Mouse (Mus musculus) stomach, postnatal 0 days (tissue): ENCODE data around the gene Myt1l. TPM values are rescaled to one million over a fixed set of nuclear protein-coding genes. Genes with fewer than 3 reads are reported as not detected.

Experiments
- ATAC-seq: fragments of 200-750 bp; cut with Nextera tagmentation; 2 replicates; pipeline ENCODE4 v1.8.0; 2017; ENCODE audit not compliant: low FRiP score, low TSS enrichment
- DNase-seq: peaks from one replicate; pipeline ENCODE4 v3.0.0-alpha.2; 2016; ENCODE audit warnings: low spot score
- H3K27ac ChIP-seq: fragments of 300-500 bp; sonication (generic); replicated peaks from 2 replicates; pipeline ENCODE4 v1.5.1; 2014; ENCODE audit warnings: mild to moderate bottlenecking, control low read depth
- H3K27me3 ChIP-seq: fragments of 300-500 bp; sonication (generic); 2 replicates; pipeline ENCODE4 v1.6.1; 2014; ENCODE audit warnings: low read length; ENCODE audit not compliant: control insufficient read depth, insufficient read depth
- H3K36me3 ChIP-seq: fragments of 300-500 bp; sonication (generic); 2 replicates; pipeline ENCODE4 v1.6.1; 2014; ENCODE audit warnings: low read length, mixed read lengths; ENCODE audit not compliant: control insufficient read depth, insufficient read depth
- H3K4me1 ChIP-seq: fragments of 300-500 bp; sonication (generic); replicated peaks from 2 replicates; pipeline ENCODE4 v1.6.1; 2014; ENCODE audit warnings: antibody characterized with exemption; ENCODE audit not compliant: control insufficient read depth, insufficient read depth
- H3K4me2 ChIP-seq: fragments of 300-500 bp; sonication (generic); replicated peaks from 2 replicates; pipeline ENCODE4 v1.6.1; 2014; ENCODE audit warnings: low read depth, mild to moderate bottlenecking, control low read depth, moderate library complexity
- H3K4me3 ChIP-seq: fragments of 300-500 bp; sonication (generic); 2 replicates; pipeline ENCODE4 v1.5.1; 2014; ENCODE audit warnings: low read depth, low read length, control low read depth
- H3K9ac ChIP-seq: fragments of 300-500 bp; sonication (generic); 2 replicates; pipeline ENCODE4 v1.6.1; 2014; ENCODE audit warnings: mild to moderate bottlenecking, low read length, control low read depth, mixed read lengths
- H3K9me3 ChIP-seq: fragments of 300-500 bp; sonication (generic); 2 replicates; pipeline ENCODE4 v1.6.1; 2016; ENCODE audit warnings: low read length; ENCODE audit not compliant: control insufficient read depth
- CTCF ChIP-seq: IDR thresholded peaks from 2 replicates; pipeline ENCODE4 v1.5.1; 2016; ENCODE audit warnings: antibody characterized with exemption, low read depth, mild to moderate bottlenecking, moderate library complexity
- EP300 ChIP-seq: optimal IDR thresholded peaks from 2 replicates; pipeline ENCODE3; 2016; ENCODE audit warnings: antibody characterized with exemption
- WGBS: fragments of 180-500 bp; shearing (Covaris S2); extraction: QIAGEN DNeasy Blood & Tissue Kit; methylation state at CpG from one replicate; pipeline ENCODE4 v1.1.7; 2014; 5-methylcytosine and 5-hydroxymethylcytosine counted together
- polyA plus RNA-seq: library from polyadenylated mRNA; unstranded; fragments of >200 nt; fragmentation: Nextera tagmentation; extraction: Ambion mirVana; gene quantifications from 2 replicates; pipeline ENCODE4 v1.2.1, GENCODE M21; 2015

Gene Myt1l
- polyA plus RNA-seq, 1 experiment from 2014 or later, result 0.76 TPM

- ATAC-seq, result no peak
- TF ChIP-seq CTCF (no peak), EP300 (no peak)
- DNase-seq, result no peak
- Histone ChIP-seq H3K9me3 (no peaks in the 10 kb centered on the region), H3K4me2 (no peak overlapping the region), H3K36me3 (no peaks in the 10 kb centered on the region), H3K27ac (no peak overlapping the region), H3K4me1 (no peaks in the 10 kb centered on the region), H3K9ac (no peak overlapping the region), H3K4me3 (no peak overlapping the region), H3K27me3 (no peaks in the 10 kb centered on the region)
- 36% methylated on average over 6 of the region's 6 CpGs for whole genome bisulfite sequencing
These were observed 173.6 kb downstream of the Myt1l start for GRCm38 (mm10) chr12:29701731-29702316.

GRCm38 (mm10) chr12:29702626-29703025 is 174.4 kb downstream of the Myt1l start:
- H3K4me1 ChIP-seq, result no peaks in the 10 kb centered on the region
- ATAC-seq (no peak), DNase-seq (no peak)
- no peak overlapping the region for H3K4me3 ChIP-seq
- TF ChIP-seq CTCF (no peak), EP300 (no peak)
- no peaks in the 10 kb centered on the region for H3K9me3 ChIP-seq
- H3K9ac ChIP-seq, result no peak overlapping the region
- H3K27ac ChIP-seq, result no peak overlapping the region
- H3K27me3 ChIP-seq, result no peaks in the 10 kb centered on the region
- no peak overlapping the region for H3K4me2 ChIP-seq
- no peaks in the 10 kb centered on the region for H3K36me3 ChIP-seq
- WGBS, result 37% methylated on average over 4 of the region's 4 CpGs

DNA sequence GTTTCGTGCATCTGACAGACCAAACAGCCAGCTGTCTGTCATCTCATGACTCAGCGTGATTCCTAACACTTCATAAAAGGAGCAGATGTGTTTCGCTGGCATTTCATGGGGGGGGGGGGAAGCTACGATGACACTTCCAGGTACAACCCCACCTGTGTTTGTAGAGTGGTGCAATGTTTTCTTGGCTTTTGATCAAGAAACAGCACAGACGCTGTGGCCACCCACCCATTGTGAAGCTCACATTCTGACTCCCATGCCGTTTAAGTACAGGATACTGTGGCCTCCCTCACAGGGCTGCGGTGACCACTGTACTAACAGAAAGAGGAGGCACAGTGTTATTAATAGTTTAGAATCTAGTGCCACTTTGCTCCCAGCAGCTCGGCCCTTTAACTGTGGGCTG is 175.4 kb downstream of the Myt1l start:
- TF ChIP-seq CTCF (no peak), EP300 (no peak)
- no peak for DNase-seq

DNA sequence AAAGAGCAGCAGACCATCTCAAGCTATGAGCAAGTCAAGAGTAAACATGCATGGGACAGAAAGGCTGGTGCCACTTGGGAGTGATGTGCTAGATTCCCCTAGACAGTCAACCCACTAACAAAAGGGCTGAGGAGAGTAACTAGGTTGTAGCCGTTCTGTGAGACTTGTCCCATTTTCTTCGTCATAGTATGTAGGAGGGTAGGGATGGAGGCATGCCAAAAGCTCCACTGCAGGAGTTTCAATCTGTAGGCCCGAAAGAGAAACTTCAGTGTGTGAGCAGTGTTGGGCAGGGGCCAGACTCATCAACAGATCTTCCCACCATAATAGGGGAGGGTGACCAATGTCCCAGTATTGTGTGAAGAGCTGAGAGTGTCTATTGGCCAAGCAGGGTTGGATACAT is 178.9 kb downstream of the Myt1l start:
- Histone ChIP-seq H3K27me3 (no peaks in the 10 kb centered on the region), H3K9ac (no peak overlapping the region), H3K27ac (no peak overlapping the region), H3K4me3 (no peak overlapping the region), H3K4me1 (no peaks in the 10 kb centered on the region), H3K9me3 (no peaks in the 10 kb centered on the region), H3K36me3 (no peaks in the 10 kb centered on the region), H3K4me2 (no peak overlapping the region)
- TF ChIP-seq CTCF, result no peak
- TF ChIP-seq EP300, result no peak
- DNase-seq (no peak), ATAC-seq (no peak)
- 88% methylated on average over 3 of the region's 3 CpGs for WGBS

More for the DNA sequence above, 175.4 kb downstream of the Myt1l start:
- Histone ChIP-seq H3K27ac (no peak overlapping the region), H3K9ac (no peak overlapping the region), H3K4me1 (no peaks in the 10 kb centered on the region), H3K4me2 (no peak overlapping the region), H3K36me3 (no peaks in the 10 kb centered on the region), H3K9me3 (no peaks in the 10 kb centered on the region), H3K4me3 (no peak overlapping the region), H3K27me3 (no peaks in the 10 kb centered on the region)
- 68% methylated on average over 8 of the region's 8 CpGs for WGBS
- no peak for ATAC-seq

GRCm38 (mm10) chr12:29708166-29708565 is 180.0 kb downstream of the Myt1l start:
- Histone ChIP-seq H3K9me3 (no peaks in the 10 kb centered on the region), H3K27me3 (no peaks in the 10 kb centered on the region), H3K36me3 (no peaks in the 10 kb centered on the region), H3K4me3 (no peak overlapping the region), H3K4me1 (no peaks in the 10 kb centered on the region), H3K4me2 (no peak overlapping the region), H3K9ac (no peak overlapping the region), H3K27ac (no peak overlapping the region)
- WGBS, result 76% methylated on average over 3 of the region's 3 CpGs
- ATAC-seq (no peak), DNase-seq (no peak)
- TF ChIP-seq EP300, result no peak
- TF ChIP-seq CTCF, result no peak

DNA sequence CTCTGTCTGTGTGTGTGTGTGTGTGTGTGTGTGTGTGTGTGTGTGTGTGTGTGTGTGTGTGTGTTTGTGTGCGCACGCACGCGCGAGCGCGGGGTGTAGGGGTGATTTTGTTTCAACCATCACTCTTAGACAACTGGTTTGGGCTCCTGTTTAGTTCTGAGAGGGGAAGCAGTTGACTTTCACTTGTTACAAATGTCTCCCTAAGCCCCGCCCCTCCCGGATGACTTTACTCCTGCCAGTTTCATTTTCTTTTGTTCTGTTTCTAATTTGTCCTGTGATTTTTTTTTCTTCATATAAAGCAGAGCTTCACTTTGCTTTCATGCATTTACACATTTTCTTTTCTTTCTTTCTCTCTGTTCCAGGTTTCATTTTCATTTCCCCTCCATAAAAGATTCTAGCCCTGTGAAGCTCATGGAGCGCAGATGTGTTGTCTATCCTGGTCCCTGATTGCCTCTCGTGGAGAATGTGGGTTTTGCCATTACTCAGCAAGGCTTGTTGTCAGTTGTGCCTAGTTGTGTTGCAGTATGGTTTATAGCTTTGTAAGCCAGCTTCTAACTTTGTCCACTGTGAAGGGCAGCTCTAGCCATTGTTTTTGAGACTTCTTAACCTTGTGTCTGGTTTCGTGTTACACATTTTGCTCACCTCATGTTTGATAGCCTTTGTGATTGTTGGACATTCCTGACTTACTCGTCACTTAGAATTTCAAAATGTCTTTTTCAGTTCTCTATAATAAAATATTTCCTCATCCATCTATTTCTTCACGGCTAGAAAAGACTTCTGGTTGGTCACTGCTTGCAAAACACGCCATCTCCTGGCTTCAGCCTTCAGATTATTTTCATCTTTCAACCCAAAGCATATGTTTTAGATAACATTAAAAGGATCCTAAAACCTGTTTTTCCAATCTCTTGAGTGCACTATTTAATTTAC is 184.9 kb downstream of the Myt1l start:
- Histone ChIP-seq H3K4me2 (0 out of 2 replicates have a peak overlapping the region, but pooled peaks have one; percentile 8), H3K4me3 (no peak overlapping the region), H3K9me3 (no peaks in the 10 kb centered on the region), H3K27ac (no peak overlapping the region), H3K4me1 (no peaks in the 10 kb centered on the region), H3K27me3 (no peaks in the 10 kb centered on the region), H3K9ac (no peak overlapping the region), H3K36me3 (no peaks in the 10 kb centered on the region)
- TF ChIP-seq CTCF, result no peak; the same call in 1 of the 2 replicates
- no peak for TF ChIP-seq EP300
- ATAC-seq (no peak), DNase-seq (no peak)
- 79% methylated on average over 15 of the region's 15 CpGs for WGBS
